Mouse (Mus musculus): ENCODE data around the gene Shd. TPM values are rescaled to one million over a fixed set of nuclear protein-coding genes. Genes with fewer than 3 reads are reported as not detected.

Shd gene
- polyA plus RNA-seq, 1 experiment from 2014 or later, result 19.9 TPM

- peaks cover 11% of the 10 kb centered on the region for H3K4me1 ChIP-seq
- peaks cover 6% of the 10 kb centered on the region; the same call in 1 of the 2 replicates for H3K36me3 ChIP-seq
- H3K27ac ChIP-seq, result no peak overlapping the region
- H3K4me2 ChIP-seq, result no peak overlapping the region
- no peaks in the 10 kb centered on the region for H3K27me3 ChIP-seq
- 86% methylated on average over 8 of the region's 8 CpGs for WGBS
- H3K4me3 ChIP-seq, result no peak overlapping the region
- no peaks in the 10 kb centered on the region for H3K9me3 ChIP-seq
- H3K9ac ChIP-seq, result no peak overlapping the region
- ATAC-seq (ENCODE audit: insufficient number of reproducible peaks, low FRiP score, low TSS enrichment, low read depth), result peak; percentile 50; the same call in 1 of the 2 replicates
Measured at GRCm38 (mm10) chr17:55990278-55990898, 20.1 kb downstream of the Shd start.

- ATAC-seq (ENCODE audit: insufficient number of reproducible peaks, low FRiP score, low TSS enrichment, low read depth), result no peak
Measured at GRCm38 (mm10) chr17:55996007-55996406, 25.7 kb downstream of the Shd start.

GRCm38 (mm10) chr17:55999794-56000499, 29.7 kb downstream of the Shd start:
- Histone ChIP-seq H3K9ac (no peak overlapping the region), H3K27me3 (peaks cover 10% of the 10 kb centered on the region), H3K4me2 (peak overlapping the region; percentile 12; the same call in 1 of the 2 replicates), H3K4me3 (no peak overlapping the region), H3K27ac (no peak overlapping the region), H3K9me3 (no peaks in the 10 kb centered on the region), H3K4me1 (no peaks in the 10 kb centered on the region), H3K36me3 (peaks cover 9% of the 10 kb centered on the region; the same call in 1 of the 2 replicates)
- ATAC-seq (ENCODE audit: insufficient number of reproducible peaks, low FRiP score, low TSS enrichment, low read depth), result no peak
- WGBS, result 13% methylated on average over 30 of the region's 30 CpGs

More at GRCm38 (mm10) chr17:55996007-55996406, 25.7 kb downstream of the Shd start:
- H3K36me3 ChIP-seq, result peaks cover 9% of the 10 kb centered on the region; the same call in 1 of the 2 replicates
- H3K27me3 ChIP-seq, result peaks cover 10% of the 10 kb centered on the region
- WGBS, result 74% methylated on average over 15 of the region's 15 CpGs
- H3K4me3 ChIP-seq, result no peak overlapping the region
- H3K4me2 ChIP-seq, result no peak overlapping the region
- no peaks in the 10 kb centered on the region for H3K9me3 ChIP-seq
- H3K4me1 ChIP-seq, result no peaks in the 10 kb centered on the region
- H3K27ac ChIP-seq, result no peak overlapping the region
- no peak overlapping the region for H3K9ac ChIP-seq

GRCm38 (mm10) chr17:56003000-56003399, 32.7 kb downstream of the Shd start:
- H3K9me3 ChIP-seq, result no peaks in the 10 kb centered on the region
- WGBS, result 79% methylated on average over 3 of the region's 3 CpGs
- H3K4me1 ChIP-seq, result peaks cover 11% of the 10 kb centered on the region
- ATAC-seq (ENCODE audit: insufficient number of reproducible peaks, low FRiP score, low TSS enrichment, low read depth), result no peak
- no peak overlapping the region for H3K27ac ChIP-seq
- no peak overlapping the region for H3K9ac ChIP-seq
- peaks cover 10% of the 10 kb centered on the region for H3K27me3 ChIP-seq
- no peak overlapping the region for H3K4me2 ChIP-seq
- H3K4me3 ChIP-seq, result no peak overlapping the region
- H3K36me3 ChIP-seq, result no peaks in the 10 kb centered on the region

- no peaks in the 10 kb centered on the region for H3K36me3 ChIP-seq
- no peaks in the 10 kb centered on the region for H3K9me3 ChIP-seq
- no peak within 1 kb of the TSS for H3K27ac ChIP-seq
- peak within 1 kb of the TSS; percentile 29 for H3K4me3 ChIP-seq
- H3K9ac ChIP-seq, result no peak within 1 kb of the TSS
- H3K27me3 ChIP-seq, result peaks cover 3% of the 10 kb centered on the region
- peak within 1 kb of the TSS; percentile 32 for H3K4me2 ChIP-seq
- ATAC-seq (ENCODE audit: insufficient number of reproducible peaks, low FRiP score, low TSS enrichment, low read depth), result no peak
- peaks cover 22% of the 10 kb centered on the region for H3K4me1 ChIP-seq
- 30% methylated on average over 9 of the region's 13 CpGs for WGBS
Measured at GRCm38 (mm10) chr17:56005415-56006061, 35.3 kb downstream of the Shd start, which contains the start of the genes Stap2 and Mpnd. Gene Stap2 (minus strand): TSS chr17:56005584. Gene Mpnd (plus strand): TSS chr17:56005711.

GRCm38 (mm10) chr17:56006956-56007355, 36.7 kb downstream of the Shd start:
- H3K27me3 ChIP-seq, result no peaks in the 10 kb centered on the region
- H3K36me3 ChIP-seq, result peaks cover 7% of the 10 kb centered on the region
- H3K9ac ChIP-seq, result no peak overlapping the region
- no peak overlapping the region for H3K4me3 ChIP-seq
- peaks cover 26% of the 10 kb centered on the region for H3K4me1 ChIP-seq
- H3K27ac ChIP-seq, result no peak overlapping the region
- 54% methylated on average over 10 of the region's 10 CpGs for WGBS
- no peak for ATAC-seq (ENCODE audit: insufficient number of reproducible peaks, low FRiP score, low TSS enrichment, low read depth)
- no peak overlapping the region for H3K4me2 ChIP-seq
- no peaks in the 10 kb centered on the region for H3K9me3 ChIP-seq

- H3K27me3 ChIP-seq, result no peaks in the 10 kb centered on the region
Measured at GRCm38 (mm10) chr17:56007444-56008355, 37.4 kb downstream of the Shd start.

GRCm38 (mm10) chr17:56008356-56009087, 38.3 kb downstream of the Shd start:
- H3K27me3 ChIP-seq, result no peaks in the 10 kb centered on the region
- peak overlapping the region; percentile 91 for H3K4me3 ChIP-seq
- WGBS, result under 1% methylated on average over 21 of the region's 21 CpGs
- no peaks in the 10 kb centered on the region for H3K9me3 ChIP-seq
- peaks cover 26% of the 10 kb centered on the region for H3K4me1 ChIP-seq
- peak; percentile 90 for ATAC-seq (ENCODE audit: insufficient number of reproducible peaks, low FRiP score, low TSS enrichment, low read depth)
- peak overlapping the region; percentile 98 for H3K4me2 ChIP-seq
- peak overlapping the region; percentile 51; the same call in 1 of the 2 replicates for H3K9ac ChIP-seq
- H3K36me3 ChIP-seq, result peaks cover 19% of the 10 kb centered on the region
- H3K27ac ChIP-seq, result peak overlapping the region; percentile 92

More at GRCm38 (mm10) chr17:56007444-56008355, 37.4 kb downstream of the Shd start:
- Histone ChIP-seq H3K4me2 (peak overlapping the region; percentile 98), H3K4me3 (peak overlapping the region; percentile 91), H3K27ac (peak overlapping the region; percentile 92), H3K9me3 (no peaks in the 10 kb centered on the region), H3K36me3 (peaks cover 13% of the 10 kb centered on the region), H3K9ac (no peak overlapping the region), H3K4me1 (peaks cover 26% of the 10 kb centered on the region)
- peak; percentile 3; the same call in 1 of the 2 replicates for ATAC-seq (ENCODE audit: insufficient number of reproducible peaks, low FRiP score, low TSS enrichment, low read depth)
- WGBS, result 26% methylated on average over 13 of the region's 14 CpGs

GRCm38 (mm10) chr17:56009088-56009961, 39.1 kb downstream of the Shd start:
- WGBS, result 1% methylated on average over 62 of the region's 62 CpGs
- Histone ChIP-seq H3K4me3 (peak overlapping the region; percentile 91), H3K36me3 (peaks cover 23% of the 10 kb centered on the region), H3K4me2 (peak overlapping the region; percentile 98), H3K27me3 (no peaks in the 10 kb centered on the region), H3K4me1 (peaks cover 26% of the 10 kb centered on the region), H3K9ac (peak overlapping the region; percentile 82), H3K27ac (peak overlapping the region; percentile 92), H3K9me3 (no peaks in the 10 kb centered on the region)
- peak; percentile 89 for ATAC-seq (ENCODE audit: insufficient number of reproducible peaks, low FRiP score, low TSS enrichment, low read depth)

GRCm38 (mm10) chr17:56009962-56010240, 39.6 kb downstream of the Shd start:
- H3K9me3 ChIP-seq, result no peaks in the 10 kb centered on the region
- H3K27me3 ChIP-seq, result no peaks in the 10 kb centered on the region
- 31% methylated on average over 2 of the region's 2 CpGs for WGBS
- ATAC-seq (ENCODE audit: insufficient number of reproducible peaks, low FRiP score, low TSS enrichment, low read depth), result no peak
- peak overlapping the region; percentile 82; the same call in 1 of the 2 replicates for H3K9ac ChIP-seq
- peak overlapping the region; percentile 91 for H3K4me3 ChIP-seq
- peak overlapping the region; percentile 92; the same call in 1 of the 2 replicates for H3K27ac ChIP-seq
- peak overlapping the region; percentile 98 for H3K4me2 ChIP-seq
- H3K4me1 ChIP-seq, result peaks cover 26% of the 10 kb centered on the region
- peaks cover 26% of the 10 kb centered on the region for H3K36me3 ChIP-seq

All from limb, embryonic 15.5 days (tissue).